Mouse (Mus musculus) lung, postnatal 36 days (tissue): ENCODE data around the gene Siah1a.

Experiments
- DNase-seq: peaks from one replicate; pipeline ENCODE4 v3.0.0; 2022; ENCODE audit warnings: mixed read lengths

The Siah1a gene

DNA sequence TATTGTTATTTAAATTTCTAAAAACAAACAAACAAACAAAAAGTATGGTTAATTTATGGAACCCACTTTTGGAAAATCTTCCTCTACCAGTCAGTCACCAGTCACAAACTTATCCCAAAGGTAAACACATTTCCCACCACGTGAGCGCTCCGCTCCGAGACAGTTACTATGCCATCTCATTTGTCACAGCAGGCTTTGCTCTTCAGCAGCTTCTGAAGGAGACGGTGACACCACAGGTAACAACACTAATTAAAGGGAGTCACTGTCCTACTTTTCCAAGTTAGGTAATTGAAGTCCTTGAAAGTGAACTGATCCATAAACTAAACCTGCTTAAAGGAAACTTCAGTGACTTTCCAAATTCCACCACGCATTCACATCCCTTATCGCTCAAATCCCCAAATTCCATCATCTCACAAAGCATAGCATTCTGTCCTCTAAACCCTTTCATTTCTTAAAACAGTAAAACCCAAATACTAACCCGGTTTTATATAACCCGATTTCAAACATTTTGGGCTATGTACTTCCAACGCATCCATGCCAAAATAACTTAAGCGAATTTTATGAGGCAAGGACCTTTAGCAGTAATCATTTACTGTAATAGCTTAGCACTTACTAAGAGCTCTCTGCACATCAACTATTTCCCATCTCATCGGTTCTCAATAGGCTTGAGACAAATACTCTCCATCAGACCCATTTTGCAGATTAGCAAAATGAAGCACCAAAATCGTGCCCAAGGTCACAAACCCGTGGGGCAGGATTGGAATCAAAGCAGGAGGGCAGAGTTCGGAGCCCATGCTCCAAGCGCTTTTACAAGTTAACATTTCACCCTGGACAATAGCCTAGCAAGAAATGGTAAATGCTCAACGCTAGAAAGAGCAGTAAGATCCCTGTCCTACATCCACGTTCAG, 1.2 kb downstream of the Siah1a start:
- no peak for DNase-seq

DNA sequence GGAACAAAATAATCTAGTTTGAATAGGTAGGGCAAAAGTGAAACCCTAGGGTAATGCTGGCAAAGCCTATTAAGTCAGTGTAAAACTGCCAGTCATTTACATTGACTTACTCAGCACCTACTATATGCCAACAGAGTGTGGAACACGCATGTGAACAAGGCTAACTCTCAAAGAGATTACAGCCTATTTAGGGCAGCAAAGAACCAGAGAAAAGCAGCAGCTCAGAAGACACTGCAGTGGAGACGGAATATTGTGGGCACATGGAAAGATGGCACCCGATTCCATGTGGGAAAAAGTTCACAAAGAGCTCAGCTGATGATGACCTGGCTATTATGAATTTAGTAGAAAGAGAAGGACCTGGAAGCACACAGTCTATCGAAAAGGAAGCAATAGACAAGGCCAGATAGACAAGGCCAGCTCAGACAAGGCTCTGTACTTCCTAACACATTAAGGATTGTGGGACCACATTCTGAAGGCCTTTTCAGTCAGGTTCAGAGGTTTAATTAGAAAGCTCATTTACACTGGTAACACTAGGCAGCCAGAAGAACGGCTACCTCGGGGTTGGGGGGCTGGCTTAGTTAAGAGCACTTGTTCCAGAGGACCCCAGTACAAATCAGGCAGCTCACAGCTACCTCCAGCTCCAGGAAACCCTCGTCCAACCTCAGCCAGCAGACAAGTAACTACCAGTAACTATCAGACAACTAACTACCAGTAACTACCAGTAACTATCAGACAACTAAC, 3.0 kb downstream of the Siah1a start:
- DNase-seq, result no peak

DNA sequence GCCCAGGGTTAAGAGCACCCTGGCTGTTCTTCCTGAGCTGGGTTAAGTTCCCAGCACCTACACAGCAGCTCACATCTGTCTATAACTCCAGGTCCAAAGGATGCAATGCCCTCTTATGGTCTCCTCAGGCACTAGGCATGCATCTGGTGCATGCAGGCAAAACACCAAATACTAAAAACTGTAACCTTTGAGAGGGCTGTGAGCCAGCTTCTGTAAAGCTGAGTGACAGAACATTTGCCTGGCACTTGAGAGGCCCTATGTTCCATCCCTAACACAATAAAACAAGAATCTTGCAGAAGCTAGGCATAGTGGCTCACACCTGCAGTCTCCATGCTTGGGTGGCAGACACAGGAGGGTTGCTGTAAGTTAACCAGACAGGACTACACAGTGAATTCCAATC, 4.1 kb downstream of the Siah1a start:
- DNase-seq, result no peak

- DNase-seq, result no peak
Observed at GRCm38 (mm10) chr8:86740899-86741298, 4.8 kb downstream of the Siah1a start.

- DNase-seq, result no peak
Observed at GRCm38 (mm10) chr8:86735446-86736111, 10.2 kb downstream of the Siah1a start.

GRCm38 (mm10) chr8:86734954-86735353, 10.8 kb downstream of the Siah1a start:
- no peak for DNase-seq

- no peak for DNase-seq
Observed at GRCm38 (mm10) chr8:86734171-86734570, 11.6 kb downstream of the Siah1a start.

DNA sequence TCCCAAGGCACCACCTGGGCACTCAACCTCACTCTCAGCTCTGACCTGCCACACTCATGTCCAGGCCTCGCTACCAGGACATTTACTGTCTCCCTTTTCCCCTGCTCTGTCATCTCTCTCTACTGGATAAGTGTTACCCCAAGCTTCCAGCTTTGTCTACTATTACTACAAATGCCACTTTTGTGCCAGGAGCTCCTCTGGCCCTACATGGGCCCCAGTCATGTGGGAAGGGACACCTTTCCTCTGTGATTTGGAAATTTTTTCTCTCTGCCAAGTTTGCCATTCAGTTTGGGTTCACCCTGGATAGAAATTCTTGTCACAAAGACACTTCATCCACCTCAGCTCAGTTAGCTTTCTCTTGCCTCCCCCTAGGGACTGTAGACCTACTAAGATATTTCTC, 14.9 kb downstream of the Siah1a start:
- no peak for DNase-seq

DNA sequence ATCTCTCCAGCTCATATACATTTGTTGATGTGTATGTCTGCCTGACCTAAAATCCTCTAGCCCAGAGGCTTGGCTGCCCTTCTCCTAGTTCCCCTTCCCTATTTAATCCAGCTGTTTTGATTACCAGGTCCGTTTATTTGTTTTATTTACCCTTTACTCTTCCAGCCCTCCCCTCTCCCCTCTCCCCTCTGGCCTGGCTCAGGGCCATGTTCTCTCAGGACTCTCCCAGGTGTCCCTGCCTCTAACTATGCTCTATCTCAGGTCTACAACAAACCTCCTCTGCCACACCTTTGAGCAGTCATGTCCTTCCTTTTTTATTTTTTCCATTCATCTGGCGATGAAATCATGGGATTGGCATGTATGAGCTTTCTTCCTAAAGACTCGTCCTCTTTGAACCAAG, 15.4 kb downstream of the Siah1a start:
- DNase-seq, result no peak

GRCm38 (mm10) chr8:86728224-86728950, 17.3 kb downstream of the Siah1a start:
- peak; percentile 53 for DNase-seq

- DNase-seq, result no peak
Observed at GRCm38 (mm10) chr8:86726959-86727358, 18.8 kb downstream of the Siah1a start.

- no peak for DNase-seq
Observed at GRCm38 (mm10) chr8:86721490-86721889, 24.2 kb downstream of the Siah1a start.

DNA sequence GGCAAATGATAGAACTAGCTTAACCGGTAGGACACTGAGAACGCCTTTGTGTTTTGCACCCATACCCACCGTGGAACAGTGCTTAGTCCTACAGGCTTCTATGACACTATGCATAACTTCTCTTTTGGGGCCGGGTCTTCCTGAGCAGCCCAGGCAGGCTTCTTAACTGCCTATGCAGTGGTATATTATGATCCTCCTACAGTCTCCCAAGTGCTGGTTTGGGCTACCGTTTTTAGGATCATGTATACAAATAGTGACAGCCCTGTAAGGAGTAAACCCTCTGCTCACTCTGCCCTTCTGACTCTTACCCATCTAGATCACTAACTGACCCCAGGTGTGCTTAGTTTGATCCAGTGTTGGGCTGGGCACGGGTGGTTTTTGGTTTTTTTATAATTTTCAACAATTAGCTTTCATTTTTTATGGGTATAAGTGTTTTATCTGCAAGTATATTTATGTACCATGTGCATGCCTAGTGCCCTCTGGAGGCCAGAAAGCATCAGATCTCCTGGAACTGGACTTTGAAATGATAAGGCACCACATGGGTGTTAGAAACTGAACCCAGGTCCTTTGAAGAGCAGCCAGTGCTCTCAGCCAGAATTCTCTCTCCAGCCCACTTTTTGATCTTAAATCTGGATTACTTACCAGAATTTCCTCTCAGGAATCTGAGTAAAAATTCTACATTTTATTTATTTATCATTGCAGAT, 24.8 kb downstream of the Siah1a start:
- peak; percentile 54 for DNase-seq

DNA sequence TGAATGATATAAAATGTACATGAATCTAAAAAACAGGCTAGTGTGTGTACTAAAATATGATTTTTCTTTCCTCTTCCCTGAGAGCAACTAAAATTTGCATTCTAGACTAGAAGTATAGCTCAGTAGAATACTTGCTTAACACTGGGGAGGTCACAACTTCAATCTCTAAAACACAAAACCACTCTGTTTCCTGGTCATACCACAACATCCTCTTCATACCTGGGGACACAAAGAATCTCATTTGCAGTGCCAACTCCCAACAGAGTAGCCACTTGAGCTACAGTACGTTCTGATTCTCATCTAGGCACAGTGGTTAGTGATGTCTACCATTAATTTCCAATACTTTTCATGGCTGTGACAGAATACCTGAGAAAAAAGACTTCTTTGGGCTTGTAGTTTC, 26.4 kb downstream of the Siah1a start:
- DNase-seq, result no peak

DNA sequence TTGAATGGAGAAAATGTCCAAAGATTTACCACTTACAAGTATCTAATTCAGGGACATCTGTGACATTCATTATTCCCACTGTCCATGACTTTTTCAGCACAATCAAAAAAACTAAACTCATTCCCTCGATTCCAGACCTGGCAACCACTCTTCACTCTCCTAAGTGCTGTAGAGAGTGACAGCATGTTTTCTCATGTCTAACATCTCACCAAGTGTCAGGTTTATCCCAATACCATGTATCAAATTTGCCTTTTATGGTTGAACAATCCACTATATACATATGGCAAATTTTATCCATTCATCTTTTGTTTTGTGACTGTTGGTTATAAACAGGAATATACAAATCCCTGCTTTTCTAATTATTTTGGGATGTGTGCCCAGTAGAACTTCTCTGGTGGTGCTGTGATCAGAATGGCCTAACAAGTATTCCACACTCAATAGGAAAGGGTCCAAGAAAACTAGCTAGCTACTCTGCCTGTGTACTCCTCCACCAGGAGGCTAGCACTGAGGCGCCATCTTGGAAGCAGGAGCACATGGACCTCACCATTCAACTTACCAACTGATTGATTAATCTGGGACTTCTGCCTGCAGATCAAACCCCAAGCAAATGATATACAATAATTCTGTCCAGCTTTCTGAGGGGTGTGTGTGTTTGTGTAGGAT, 27.3 kb downstream of the Siah1a start:
- no peak for DNase-seq

DNA sequence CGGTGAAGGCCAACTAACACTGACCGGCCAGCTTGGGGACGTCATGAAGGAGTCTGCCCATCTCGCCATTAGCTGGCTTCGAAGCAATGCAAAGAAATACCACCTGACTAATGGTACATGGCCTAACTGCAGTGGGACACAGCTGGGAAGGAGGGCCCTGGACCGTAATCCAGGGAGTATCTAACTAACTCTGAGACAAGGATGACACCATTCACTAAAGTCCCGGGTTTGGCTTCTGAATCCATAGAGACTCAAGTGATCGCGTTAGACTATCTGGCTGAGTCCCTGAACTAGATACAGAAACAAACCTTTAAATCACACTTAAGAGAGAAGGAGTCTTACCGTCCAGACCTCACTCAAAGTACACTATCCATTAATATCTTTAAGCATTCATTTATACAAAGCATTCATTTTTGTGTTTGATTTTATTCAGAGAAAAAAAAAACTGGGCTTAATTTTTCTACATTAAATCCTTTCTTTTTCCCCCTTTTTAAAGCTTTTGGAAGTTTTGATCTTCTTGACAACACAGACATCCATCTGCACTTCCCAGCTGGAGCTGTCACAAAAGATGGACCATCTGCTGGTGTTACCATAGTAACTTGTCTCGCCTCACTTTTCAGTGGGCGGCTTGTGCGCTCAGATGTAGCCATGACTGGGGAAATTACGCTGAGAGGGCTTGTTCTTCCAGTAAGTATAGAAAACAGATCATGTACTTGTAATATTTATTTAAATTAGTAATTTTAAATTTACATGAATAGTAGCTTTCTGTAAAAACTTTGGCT, 32.1 kb downstream of the Siah1a start:
- peak; percentile 42 for DNase-seq

- DNase-seq, result no peak
Observed at GRCm38 (mm10) chr8:86712594-86712993, 33.1 kb downstream of the Siah1a start.

GRCm38 (mm10) chr8:86707873-86708272, 37.9 kb downstream of the Siah1a start:
- peak; percentile 28 for DNase-seq

GRCm38 (mm10) chr8:86706756-86707155, 39.0 kb downstream of the Siah1a start:
- DNase-seq, result no peak

DNA sequence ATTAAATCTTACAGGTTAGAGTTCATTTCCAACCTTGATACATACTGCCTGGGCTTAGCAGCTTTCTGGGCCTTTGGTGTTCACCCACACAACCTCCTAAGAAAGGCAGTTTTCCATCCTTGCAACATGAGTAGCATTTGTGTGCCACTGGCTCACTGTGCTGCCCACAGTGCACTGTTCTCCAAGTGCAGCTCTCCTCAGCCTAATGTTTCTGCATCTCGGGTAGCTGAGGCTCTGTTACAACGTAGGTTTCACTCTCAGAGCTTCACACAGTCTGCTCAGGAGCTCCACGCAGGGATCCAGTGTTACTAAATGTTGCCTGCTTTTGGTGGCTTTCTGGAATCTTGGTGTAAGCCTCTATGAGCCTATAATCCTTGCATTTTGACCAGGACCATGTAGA, 40.4 kb downstream of the Siah1a start:
- DNase-seq, result no peak

DNA sequence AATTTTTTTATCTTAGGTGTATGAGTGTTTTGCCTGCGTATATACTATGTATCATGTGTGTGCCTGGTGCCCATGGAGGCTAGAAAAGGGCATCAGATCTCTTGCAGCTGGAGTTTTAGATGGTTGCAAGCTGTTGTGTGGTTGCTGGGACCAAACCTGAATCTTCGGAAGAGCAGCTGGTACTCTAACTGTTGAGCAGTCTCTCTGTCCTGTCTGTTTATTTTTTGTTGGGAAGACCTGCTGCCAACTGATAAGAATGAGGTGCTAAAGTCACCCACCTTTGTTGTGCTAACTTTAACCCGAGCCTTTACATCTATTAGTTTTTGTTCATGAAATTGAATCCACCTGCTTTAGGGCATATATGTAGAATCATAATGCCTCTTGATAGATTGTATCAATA, 43.3 kb downstream of the Siah1a start:
- no peak for DNase-seq
